Mouse (Mus musculus) A20 (cell line): ENCODE data around the gene BC029722.

Experiments
- DNase-seq: peaks from one replicate; pipeline ENCODE4 v3.0.0-alpha.2; 2011; ENCODE audit warnings: low read depth, low spot score

Gene BC029722

DNA sequence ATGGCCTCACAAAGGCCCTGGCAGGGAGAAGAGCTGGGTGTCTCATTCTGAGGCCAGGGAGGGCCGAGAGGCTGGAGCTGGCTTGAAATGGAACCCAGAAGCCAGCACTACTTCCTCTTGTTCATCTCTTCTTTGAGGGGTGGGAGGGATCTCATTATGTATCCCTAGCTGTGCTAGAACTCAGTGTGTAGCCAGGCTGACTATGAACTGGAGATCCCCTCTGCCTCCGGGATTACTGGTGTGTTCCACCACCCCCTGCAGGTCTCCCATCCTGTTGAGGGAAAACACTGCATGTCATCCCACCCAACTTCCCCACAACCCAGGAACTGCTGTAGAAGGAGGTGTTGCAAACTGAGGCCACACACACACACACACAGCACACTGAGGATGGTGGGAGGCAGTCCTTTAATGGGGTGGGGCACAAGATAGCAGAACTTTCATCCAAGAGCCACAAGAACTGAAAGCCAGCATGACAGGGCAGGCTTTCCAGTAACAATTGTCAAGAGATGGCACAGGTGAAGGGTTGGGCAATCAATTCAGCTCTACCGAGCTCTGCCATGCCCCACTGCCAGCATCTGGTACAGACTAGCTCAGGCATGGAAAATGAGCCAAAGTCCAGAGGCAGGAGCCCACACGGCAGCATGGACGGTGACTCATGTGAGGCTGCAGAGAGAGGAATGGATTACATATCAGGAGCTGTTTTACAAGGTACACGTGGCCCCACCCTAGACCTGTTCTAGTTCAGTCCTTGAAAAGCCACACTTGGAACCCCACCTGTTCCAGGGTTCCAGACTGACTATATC is 424 bp upstream of the BC029722 start:
- no peak for DNase-seq

DNA sequence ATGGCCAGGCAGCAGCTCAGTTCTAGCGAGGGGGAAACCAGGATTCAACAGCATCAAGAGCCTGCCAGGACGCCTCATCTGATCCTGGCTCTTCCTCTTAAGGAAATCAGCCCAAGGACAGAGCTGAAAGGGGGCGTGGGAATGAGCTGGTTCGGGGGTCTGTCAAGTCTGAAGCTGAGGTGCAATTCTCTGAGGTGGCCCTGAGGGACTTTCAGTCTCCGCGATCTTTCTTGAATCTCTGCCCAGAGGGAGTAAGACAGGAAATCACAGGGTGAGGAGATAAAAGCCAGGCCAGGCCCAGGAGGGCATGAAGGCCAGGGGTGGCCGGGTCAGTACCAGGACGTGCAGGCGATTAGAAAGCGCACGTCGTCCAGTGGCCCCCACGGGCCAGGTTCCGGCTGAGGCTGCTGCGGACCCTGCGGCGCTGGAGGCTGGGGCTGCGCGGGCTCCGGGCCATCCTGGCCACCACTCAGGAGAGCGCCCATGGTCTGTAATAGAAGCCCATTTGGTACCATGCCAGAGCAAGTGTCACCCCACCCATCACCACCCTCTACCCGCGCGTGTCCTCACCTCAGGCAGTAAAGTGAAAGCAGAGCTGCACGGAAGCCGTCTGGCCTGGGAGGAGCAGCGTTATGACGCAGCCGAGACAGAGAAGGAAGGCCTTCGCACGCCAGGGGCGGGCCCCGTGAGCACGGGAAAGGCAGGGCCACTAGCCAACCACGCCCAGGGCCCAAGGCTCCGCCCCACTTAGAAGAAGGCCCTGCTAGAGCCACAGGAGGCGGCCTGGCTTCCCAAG is 432 bp downstream of the BC029722 start:
- peak; percentile 93 for DNase-seq

DNA sequence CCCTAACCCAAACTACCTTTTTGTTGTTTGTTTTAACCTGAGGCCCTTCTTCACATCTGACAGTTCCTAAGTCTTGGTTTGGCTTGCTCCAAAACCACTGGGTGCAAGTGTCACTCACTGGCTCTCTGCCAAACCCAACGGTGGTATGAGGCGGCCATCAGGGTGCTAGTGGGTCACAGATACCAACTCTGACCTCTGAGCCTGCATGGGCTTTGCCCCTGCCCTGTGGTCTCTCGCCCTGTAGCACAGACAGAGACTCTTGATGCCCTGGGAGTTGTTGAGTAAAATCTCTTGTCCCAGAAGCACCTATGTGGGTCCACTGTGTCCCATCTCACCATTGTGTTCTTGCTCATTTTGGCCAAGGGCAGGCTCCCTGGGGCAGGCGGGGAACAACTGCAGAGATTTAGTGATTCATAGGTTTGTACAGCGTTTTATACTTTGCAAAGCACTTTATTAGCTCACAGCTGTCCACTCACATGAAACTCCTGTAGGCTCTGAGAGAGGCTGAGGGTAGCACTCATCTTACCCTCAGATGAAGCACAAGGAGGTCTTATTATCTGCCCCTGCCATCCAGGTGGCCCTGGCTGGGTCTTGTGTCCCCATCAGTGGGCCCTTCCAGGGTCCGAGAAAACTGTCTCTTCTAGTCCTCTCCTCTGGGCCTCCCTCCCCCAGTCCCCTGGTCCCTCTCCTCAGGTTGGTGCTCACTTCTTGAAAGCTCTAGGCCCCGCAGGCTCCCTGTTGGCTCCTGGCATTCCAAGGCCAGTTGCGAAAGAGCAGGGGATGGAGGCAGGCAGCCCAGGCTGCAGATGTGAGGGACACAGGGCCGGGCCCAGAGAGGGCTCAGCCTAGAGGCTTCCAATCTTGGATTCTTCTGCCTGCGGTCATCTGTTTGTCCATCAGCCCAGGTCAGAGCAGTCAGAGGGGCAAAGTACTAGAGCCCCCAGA is 1.7 kb downstream of the BC029722 start:
- no peak for DNase-seq

DNA sequence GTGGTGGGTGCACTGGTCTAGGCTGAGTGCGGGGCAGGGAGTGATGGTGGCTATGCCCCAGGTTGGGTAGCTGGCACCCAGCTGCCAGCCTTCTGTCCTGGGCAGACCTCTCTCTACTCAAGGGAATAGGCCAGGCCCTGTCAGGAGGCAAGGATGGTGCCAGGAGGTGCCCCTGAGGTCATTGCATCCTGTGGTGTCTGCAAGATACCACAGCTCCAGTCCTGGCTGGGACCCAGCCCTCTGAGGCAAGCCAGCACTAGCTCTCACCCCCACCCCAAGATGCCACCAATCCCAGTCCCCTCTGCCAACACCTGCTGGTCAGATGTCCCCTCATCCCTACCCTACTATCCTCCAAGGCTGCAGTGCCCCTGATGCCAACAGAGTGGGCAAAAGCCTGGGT is 3.0 kb downstream of the BC029722 start:
- no peak for DNase-seq

DNA sequence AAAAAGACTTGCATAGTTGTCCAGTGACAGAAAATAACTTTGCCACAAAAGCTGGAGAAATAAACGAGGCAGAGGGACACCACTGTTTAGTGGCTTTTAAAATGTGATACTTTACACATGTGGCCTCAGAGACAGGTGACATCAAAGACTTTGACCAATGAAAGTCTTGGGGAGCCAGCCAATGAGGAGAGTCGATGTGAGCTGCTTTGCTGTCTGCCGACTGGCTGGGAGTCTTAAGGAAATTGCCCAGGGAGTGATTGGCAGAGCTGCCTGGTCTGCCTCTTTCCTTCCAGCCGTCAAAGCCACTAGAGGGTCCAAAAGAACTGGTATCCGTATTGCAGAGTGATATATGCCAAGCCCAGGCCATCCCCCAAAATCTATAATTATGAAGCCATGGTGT is 4.4 kb downstream of the BC029722 start:
- peak; percentile 48 for DNase-seq

DNA sequence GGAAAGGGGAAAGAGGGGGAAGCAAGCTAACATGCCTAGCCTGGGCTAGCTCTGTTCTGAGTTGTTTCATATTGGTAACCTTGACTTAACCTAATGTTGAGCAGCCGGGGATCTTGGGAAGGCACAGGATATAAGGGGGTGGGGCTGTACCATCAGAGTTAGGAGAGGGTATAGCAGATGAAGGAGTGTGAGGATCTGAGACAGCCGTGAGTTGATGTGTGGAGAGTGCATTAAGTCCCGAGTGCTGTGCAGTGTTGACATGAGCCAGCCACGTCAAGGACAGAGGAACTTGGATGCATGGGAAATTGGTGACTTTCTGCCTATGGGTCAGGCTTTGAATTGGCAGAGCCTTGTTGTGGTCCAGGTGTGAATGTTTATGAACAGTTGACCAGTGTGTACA is 6.6 kb downstream of the BC029722 start:
- no peak for DNase-seq

DNA sequence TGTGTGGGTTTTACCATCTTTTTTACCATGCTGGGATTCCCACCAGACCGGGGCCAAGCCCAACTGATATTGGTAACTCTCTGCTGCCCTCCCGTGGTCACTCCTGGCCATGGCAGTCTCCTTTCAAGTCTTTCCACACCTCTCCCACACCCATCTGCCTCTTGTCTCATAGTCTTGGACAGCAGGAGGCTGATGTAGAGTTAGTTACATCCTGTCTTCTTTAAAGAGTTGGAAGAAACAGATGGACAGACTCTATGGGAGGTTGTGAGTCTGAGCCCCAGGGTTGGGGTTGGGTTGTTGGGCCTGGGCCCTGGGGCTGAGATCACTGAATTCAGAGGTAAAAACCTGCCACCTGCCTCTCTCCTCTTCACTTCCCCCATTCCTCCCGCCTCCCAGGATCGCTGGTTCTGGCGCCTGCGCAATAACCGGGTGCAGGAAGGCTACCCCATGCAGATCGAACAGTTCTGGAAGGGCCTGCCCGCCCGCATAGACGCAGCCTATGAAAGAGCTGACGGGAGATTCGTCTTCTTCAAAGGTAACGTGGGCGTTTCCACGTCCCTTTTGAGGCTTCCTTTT is 7.3 kb downstream of the BC029722 start:
- peak; percentile 70 for DNase-seq

DNA sequence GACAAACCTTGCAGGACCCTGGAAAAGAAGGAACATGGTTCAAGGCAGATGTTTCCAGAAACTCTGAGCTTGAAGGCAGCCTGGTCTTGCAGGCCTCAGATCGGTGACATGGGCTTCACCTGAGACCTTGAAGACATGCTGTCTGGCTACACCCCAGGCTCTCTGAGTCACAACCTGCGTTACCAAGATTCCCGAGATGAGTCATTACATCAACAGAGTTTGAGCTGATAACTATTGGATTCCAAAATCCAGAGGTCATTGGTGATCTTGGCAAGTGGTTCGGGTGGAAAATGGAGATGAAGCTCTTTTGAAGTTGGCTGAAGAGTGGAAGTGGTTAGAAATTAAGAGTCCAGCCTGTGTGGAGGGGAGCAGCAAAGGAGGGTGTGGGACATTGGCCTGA is 9.6 kb downstream of the BC029722 start:
- no peak for DNase-seq

DNA sequence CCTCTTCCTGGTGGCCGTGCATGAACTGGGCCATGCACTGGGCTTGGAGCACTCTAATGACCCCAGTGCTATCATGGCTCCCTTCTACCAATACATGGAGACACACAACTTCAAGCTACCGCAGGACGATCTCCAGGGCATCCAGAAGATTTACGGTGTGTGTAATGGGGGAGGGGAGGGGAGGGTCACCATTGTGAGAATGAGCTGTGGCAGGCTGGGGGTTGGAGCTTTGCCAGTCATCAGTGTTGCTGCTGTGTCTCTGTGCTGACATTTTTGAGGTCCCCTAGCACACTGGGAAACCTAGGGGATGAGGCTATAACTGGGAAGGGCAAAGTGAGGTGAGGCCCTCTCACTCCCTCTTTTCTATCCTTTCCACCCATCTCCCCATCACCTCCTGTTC is 11.8 kb downstream of the BC029722 start:
- DNase-seq: no peak

DNA sequence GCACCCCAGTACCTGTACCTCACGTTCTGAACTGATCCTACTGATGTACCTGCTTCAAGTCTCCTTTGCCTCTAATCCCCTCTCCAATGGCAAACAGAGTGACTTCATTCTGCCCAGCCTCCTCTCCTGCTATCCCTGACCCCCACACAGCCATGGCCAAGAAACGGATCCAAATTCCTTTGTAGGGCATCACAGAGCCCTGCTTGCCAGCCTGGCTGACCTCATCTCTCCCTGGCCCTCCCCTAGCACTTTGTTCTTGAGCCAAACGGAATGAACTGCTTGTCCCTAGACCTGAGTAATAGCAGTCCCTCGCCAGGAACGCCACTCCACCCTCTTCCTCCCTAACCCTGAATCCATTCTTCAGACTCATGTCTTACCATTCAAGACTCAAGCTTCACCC is 12.7 kb downstream of the BC029722 start:
- no peak for DNase-seq

DNA sequence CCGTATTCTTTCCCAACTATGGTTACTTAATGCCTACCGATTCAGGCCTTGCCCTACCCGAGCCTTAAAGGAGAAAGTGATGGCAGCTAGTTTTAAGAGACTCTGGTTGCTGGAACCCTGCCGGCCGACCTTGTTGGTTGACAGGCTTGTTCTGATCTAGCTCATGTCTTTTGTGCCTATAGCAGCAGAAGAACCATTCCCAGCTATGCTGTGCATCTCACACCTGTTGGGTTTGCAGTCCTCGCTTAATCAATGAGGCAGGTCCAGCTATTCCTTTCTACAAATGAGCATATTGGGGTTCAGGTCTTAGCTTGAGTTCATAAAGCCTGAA is 13.3 kb downstream of the BC029722 start:
- no peak for DNase-seq

DNA sequence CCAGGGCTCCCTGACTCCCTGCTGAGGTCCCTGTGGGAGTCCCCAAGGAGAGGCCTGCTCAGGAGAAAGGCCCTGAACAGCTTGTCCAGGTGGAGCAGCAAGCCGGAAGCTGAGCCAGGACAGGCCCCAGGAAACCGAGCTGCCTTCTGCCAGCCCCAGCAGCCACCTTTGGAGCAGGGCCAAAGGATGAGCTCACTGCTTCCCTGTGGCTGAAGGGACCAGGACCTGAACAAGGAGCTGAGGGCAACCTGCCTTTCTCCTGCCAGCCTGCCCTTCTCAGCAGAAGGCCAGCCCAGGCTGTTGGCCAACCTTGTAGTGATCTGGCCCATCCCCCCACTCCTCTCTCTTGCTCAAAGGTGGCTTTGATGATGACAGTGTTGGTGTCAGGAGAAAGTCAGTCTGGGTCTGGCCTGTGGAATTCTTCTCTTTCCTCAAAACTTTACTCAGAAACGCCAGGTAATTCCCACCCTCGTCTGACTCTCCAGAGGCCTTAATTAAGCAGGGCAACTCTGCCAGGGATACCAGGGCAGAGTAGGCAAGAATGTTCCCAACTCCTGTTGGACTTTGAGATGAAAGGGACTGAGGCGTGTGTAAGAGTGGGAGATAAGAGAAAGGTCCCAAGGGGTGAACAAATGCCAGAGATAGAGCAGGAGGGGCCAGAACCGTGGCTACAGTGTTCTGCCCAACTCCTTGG is 13.8 kb downstream of the BC029722 start:
- no peak for DNase-seq

DNA sequence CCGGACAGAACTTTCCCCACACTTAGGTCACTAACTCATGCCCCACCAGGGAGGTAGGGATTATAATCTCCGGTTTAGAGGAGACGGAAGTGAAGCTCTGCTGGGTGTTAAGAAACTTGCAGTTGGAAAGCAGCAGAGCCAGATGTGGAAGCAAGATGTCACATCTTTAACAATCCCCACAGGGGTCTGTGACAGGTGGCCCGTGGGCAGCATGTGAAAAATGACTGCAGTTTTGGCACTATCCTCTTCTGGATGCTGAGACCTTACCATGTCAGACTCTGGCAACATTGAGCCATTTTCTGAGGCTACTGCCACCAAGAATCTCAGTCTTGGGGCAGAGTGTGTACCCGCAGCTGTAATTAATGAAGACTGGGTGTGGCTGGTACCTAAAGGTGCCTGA is 15.2 kb downstream of the BC029722 start:
- DNase-seq: no peak

DNA sequence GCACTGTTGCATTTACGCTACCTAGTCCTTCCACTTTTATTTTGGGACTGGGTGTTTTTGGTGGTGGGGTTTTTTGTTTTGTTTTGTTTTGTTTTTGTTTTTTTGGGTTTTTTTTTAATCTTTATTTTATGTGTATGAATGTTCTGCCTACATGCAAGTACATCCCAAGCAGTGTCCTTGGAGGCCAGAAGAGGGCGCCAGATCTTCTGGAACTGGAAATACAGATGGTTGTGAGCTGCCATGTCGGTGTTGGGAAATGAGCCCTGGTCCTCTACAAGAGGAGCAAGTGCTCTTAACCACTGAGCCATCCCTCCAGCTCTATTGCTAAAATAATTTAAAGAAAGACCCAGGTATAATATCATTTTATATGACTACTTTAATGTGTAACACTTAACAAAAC is 16.5 kb downstream of the BC029722 start:
- DNase-seq: peak; percentile 54

DNA sequence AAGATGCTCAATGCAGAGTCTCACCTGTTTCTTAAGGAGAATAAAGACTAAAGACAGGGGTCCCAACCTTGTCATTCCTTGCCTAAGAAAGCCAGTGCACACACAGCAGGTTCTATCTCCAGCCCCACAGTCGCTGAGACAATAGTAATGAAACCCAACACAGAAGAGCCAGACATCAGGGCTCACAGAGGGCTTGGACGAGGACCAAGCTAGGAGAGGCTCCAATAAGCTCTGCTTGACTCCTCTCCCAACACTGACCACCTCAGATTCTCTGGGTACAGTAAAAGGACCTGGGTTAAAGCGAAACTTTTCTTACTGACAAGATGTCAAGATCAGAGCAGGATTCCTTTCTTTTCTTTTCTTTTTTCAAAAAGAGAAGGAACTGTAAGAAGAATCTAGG is 20.6 kb downstream of the BC029722 start:
- no peak for DNase-seq

DNA sequence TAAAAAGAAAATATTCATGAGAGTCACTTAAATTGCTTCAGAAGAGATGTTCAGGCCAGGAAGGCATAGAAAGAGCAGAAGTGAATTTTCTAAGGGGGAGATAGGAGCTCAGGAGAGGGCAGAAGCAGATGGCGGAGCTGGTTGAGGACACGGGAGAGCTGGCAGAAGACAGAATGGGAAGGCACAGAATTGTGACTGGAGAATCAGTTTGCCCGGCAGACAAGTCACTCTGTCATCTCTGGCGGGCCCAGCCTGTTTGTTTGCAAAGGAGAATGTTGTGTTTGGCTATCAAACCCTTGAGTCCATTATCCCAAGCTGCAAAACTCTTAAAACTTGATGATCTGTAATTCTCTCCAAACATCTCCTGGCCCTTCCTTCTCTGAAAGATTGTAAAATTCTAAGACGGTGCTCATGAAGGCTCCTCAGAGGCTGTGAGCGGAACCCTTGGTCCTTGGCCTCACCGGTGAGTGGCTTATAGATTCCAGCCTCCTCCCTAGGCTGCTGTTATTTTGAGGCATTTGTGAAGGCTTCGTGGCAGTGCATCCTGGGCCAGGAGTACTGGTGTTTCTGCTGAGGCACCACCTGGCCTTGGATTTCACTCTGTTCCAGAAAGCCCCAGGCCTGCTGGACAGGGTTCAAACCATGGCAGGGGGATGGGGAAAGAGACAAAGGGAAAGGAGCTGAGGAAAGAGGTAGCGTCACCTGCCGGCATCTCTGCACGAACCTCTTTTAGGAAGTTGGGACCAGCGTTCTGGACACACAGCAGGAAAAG is 24.4 kb downstream of the BC029722 start:
- DNase-seq: no peak

DNA sequence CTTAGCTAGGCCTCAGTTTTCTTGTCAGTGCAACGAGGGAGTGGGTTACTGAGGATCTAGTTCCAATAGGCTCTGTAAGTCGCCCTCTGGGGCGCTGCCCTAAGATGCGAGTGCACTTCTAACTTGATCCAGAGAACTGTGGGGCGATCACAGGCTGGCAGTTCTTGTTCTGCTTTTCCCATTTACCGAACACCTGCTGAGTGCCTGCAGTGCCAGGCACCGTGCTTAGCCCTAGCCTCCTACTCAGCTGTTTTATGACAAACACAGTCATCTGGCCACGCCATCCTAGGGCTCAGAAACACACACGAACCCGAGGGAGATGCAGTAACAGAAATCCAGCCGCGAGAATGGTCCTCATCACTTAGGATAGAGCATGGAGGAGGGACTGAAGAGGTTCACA is 26.3 kb downstream of the BC029722 start:
- DNase-seq: peak; percentile 50

DNA sequence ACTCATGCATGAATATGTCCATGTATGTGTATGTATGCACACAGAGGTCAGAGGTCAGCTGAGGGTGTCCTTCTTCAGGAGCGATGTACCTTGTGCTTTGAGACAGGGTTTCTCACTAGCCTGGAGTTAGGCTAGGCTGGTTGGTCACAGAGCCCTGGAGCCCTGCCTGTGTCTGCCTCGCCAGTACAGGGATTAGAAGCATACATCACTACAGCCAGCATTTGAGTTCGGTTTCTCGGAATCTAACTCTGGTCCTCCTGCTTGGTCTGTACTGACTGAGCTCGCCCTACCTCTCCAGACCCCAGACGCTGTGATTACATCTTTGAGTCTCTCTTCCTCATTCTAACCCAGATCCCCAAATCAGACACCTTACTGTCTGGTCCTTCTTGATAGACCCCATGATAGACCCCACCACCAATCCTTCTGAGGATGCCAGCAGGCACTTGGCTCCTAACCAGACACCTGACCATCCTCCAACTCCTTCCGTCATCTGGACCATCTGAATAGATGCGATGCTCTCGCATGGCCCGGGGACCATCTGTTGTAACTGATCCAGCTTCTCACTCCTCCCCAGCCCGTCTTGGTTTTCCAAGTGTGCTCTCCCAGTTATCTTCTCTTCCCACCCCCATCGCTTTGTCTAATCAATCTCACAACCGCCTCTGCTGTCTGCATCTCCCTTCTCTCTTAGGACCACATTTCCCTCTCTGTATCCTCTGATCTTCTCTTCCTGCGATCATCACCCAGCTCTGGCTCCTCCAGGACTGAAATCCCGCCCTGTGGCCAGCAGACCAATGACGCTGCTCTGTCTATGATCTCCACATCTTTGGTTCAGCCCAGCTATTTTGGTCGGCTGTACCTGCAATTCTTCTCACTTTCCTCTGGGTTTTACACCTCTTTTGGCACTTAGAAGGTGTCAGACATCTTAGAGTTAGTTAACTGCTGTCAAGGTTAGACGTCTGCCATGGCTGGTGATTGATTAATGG is 31.0 kb downstream of the BC029722 start:
- no peak for DNase-seq

DNA sequence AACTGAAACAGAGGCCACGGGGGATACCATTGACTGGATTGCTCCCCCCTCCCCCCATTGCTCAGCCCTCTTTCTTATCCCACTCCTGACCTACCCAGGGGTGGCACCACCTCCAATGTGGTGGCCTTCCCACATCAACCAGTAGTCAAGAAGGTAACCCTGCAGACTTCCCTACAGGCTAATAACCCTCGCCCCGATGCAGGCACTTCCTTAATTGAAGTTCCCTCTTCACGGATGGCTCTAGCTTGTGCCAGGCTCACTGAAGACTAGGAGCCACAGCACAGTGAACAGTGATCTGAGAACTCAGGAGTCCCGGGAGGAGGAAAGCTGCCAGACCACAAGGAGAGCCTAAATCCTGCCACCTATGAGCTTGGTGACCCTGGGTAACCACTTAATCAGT is 32.3 kb downstream of the BC029722 start:
- DNase-seq: no peak
